Comparison of ENCODE assay signal across 8 mouse cellular contexts in the genomic region with DNA sequence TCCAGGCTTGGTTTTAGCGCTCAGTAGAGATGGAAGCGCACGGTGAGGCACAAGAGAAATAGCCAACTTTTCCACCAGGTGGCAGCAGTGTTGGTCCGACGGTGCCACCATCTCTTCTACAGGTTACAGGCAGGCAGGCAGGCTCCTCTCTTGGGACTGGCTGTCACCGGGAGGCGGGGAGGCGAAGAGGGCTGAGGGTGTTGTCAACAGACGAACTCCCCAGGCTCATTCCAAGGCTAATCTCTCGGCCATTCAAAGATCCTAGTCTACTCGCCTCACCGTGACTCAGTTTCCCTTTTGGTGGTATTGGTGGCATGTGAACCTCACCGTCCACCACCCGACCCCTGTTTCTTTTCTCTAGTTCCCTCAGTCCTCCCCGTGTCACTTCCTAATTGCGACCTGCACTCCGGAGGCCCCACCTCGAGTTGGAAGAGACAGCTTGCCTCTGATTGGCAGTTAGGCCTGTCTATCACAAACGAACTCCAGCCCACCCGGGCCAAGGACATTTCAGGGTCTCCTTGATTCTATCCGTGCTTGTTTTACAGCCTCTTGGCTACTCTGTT. TPM values are rescaled to one million over a fixed set of nuclear protein-coding genes. Genes with fewer than 3 reads are reported as not detected.
DNase-seq lines count a peak whose midpoint lies in the region; ATAC-seq lines count a peak whose summit lies in the region.

No protein-coding gene starts in this region.

- no peaks in the 10 kb centered on the region for H3K36me3 ChIP-seq in hindbrain, embryonic 11.5 days (ENCODE audit: control insufficient read depth, insufficient read depth, low read length)
- H3K36me3 ChIP-seq in lung, embryonic 15.5 days = no peaks in the 10 kb centered on the region

- DNase-seq in NIH3T3 (ENCODE audit: low read depth) = peak; percentile 78
- DNase-seq in cerebellum, adult 9-10 months = peak; percentile 88
- peak; percentile 74 for DNase-seq in forelimb bud, embryonic 11.5 days (ENCODE audit: low read depth, low spot score)
- DNase-seq in hindbrain, embryonic 11.5 days (ENCODE audit: low spot score) = peak; percentile 88
- DNase-seq in layer of hippocampus, adult 9-10 months (ENCODE audit: low spot score) = peak; percentile 59
- DNase-seq in ovary, postnatal 14 days (ENCODE audit: low spot score) = peak; percentile 64
- DNase-seq in thymus, postnatal 10 days (ENCODE audit: low spot score in 2 of 2) = peak; percentile 74 to 86

- no peaks in the 10 kb centered on the region for H3K4me1 ChIP-seq in hindbrain, embryonic 11.5 days (replicated peaks; ENCODE audit: control insufficient read depth, insufficient read depth, low read length)
- H3K4me1 ChIP-seq in lung, embryonic 15.5 days = peaks cover 4% of the 10 kb centered on the region; the same call in 1 of the 2 replicates

- 0 out of 2 replicates have a peak overlapping the region, but pooled peaks have one; percentile 15 for H3K9ac ChIP-seq in hindbrain, embryonic 11.5 days (ENCODE audit: low read depth, low read length)
- H3K9ac ChIP-seq in lung, embryonic 15.5 days = no peak overlapping the region

- ATAC-seq in hindbrain, embryonic 11.5 days (ENCODE audit: low FRiP score) = peak; percentile 78
- peak; percentile 73; the same call in 1 of the 2 replicates for ATAC-seq in lung, embryonic 15.5 days (ENCODE audit: borderline replicate concordance, extremely low read depth, low FRiP score, low TSS enrichment)

- no peaks in the 10 kb centered on the region for H3K9me3 ChIP-seq in hindbrain, embryonic 11.5 days (ENCODE audit: control insufficient read depth, low read length)
- H3K9me3 ChIP-seq in lung, embryonic 15.5 days = no peaks in the 10 kb centered on the region

- under 1% methylated on average over 21 of the region's 21 CpGs for WGBS in hindbrain, embryonic 11.5 days
- under 1% methylated on average over 21 of the region's 21 CpGs for WGBS in lung, embryonic 15.5 days

- peak overlapping the region; percentile 28 for H3K4me3 ChIP-seq in hindbrain, embryonic 11.5 days (ENCODE audit: low read depth, low read length)
- peak overlapping the region; percentile 29 for H3K4me3 ChIP-seq in lung, embryonic 15.5 days

- H3K4me2 ChIP-seq in hindbrain, embryonic 11.5 days (replicated peaks; ENCODE audit: low read depth, low read length) = peak overlapping the region; percentile 44
- peak overlapping the region; percentile 54 for H3K4me2 ChIP-seq in lung, embryonic 15.5 days

- no peak overlapping the region for H3K27ac ChIP-seq in hindbrain, embryonic 11.5 days (ENCODE audit: low read depth, low read length)
- H3K27ac ChIP-seq in lung, embryonic 15.5 days = no peak overlapping the region

- H3K27me3 ChIP-seq in hindbrain, embryonic 11.5 days (ENCODE audit: control insufficient read depth, insufficient read depth, low read length) = no peaks in the 10 kb centered on the region
- no peaks in the 10 kb centered on the region for H3K27me3 ChIP-seq in lung, embryonic 15.5 days

RNA-seq across cellular contexts. Expression of a gene that starts 0.7 kb away (rescaled TPM):
- polyA plus RNA-seq in hindbrain, embryonic 11.5 days (2014; fragmentation: Nextera tagmentation; extraction: Ambion mirVana) = not detected in 2 replicates
- polyA plus RNA-seq in lung, embryonic 15.5 days (2015; fragmentation: Nextera tagmentation; extraction: Ambion mirVana) = not detected in 2 replicates

RNA-seq across cellular contexts. Expression of a gene that starts 15.1 kb away (rescaled TPM):
- 3.4 and 3.7 TPM in 2 replicates for polyA plus RNA-seq in hindbrain, embryonic 11.5 days (2014; fragmentation: Nextera tagmentation; extraction: Ambion mirVana)
- polyA plus RNA-seq in lung, embryonic 15.5 days (2015; fragmentation: Nextera tagmentation; extraction: Ambion mirVana) = 0.81 and 1.1 TPM in 2 replicates

RNA-seq across cellular contexts. Expression of a gene that starts 29.7 kb away (rescaled TPM):
- 22.0 and 25.2 TPM in 2 replicates for polyA plus RNA-seq in hindbrain, embryonic 11.5 days (2014; fragmentation: Nextera tagmentation; extraction: Ambion mirVana)
- 31.6 and 34.4 TPM in 2 replicates for polyA plus RNA-seq in lung, embryonic 15.5 days (2015; fragmentation: Nextera tagmentation; extraction: Ambion mirVana)

RNA-seq across cellular contexts. Expression of a gene that starts 30.1 kb away (rescaled TPM):
- polyA plus RNA-seq in hindbrain, embryonic 11.5 days (2014; fragmentation: Nextera tagmentation; extraction: Ambion mirVana) = 89.3 and 89.4 TPM in 2 replicates
- 76.6 and 78.3 TPM in 2 replicates for polyA plus RNA-seq in lung, embryonic 15.5 days (2015; fragmentation: Nextera tagmentation; extraction: Ambion mirVana)

RNA-seq across cellular contexts. Expression of a gene that starts 34.6 kb away (rescaled TPM):
- 14.6 and 16.3 TPM in 2 replicates for polyA plus RNA-seq in hindbrain, embryonic 11.5 days (2014; fragmentation: Nextera tagmentation; extraction: Ambion mirVana)
- 0.10 and 0.19 TPM in 2 replicates for polyA plus RNA-seq in lung, embryonic 15.5 days (2015; fragmentation: Nextera tagmentation; extraction: Ambion mirVana)
